ENCODE assay signal across 24 mouse cellular contexts in genomic region chr2:93412101-93412500, GRCm38 (mm10). TPM values are rescaled to one million over a fixed set of nuclear protein-coding genes. Genes with fewer than 3 reads are reported as not detected.
A peak's percentile ranks its signal among the peaks of the same experiment; 100 is the strongest.
DNase-seq lines count a peak whose midpoint lies in the region; ATAC-seq and TF ChIP-seq lines count a peak whose summit lies in the region.
"Had no signal": no experiment of that assay in that cellular context is flagged by ENCODE, and none has a peak within 500 bp of the region (broad histone marks: within the 10 kb centered on the region; RNA-seq: fewer than 3 reads in every experiment).

No protein-coding gene starts in this region.

- intact Hi-C loops in gastrocnemius, adult 2 months (cut with DNase I) = no loop called here

- DNase-seq in liver, adult 2 months (ENCODE audit: extremely low read depth, low read depth, low spot score) = peak; percentile 30
- DNase-seq in liver (no peak), A20 (ENCODE audit: low read depth, low spot score) (peak; percentile 23)
- no peak for DNase-seq in lung, postnatal 25 days (ENCODE audit: low spot score)
- no peak for DNase-seq in gastrocnemius, adult 2 months
- DNase-seq: adrenal gland, postnatal 36 days; cerebellum, adult 11-12 months; cerebellum, postnatal 14 days; embryo, embryonic 11 days; gastrocnemius, postnatal 36 days; heart, postnatal 4 days; lung, postnatal 14 days; midbrain, embryonic 14.5 days; right cerebral cortex, adult 18-20 months had no signal

- no peak for TF ChIP-seq POLR2A in liver, adult 2 months (IDR thresholded peaks at IDR 0.05; ENCODE audit: extremely low read depth, insufficient read depth, low read length)

- no peak for ATAC-seq in forebrain, embryonic 13.5 days
- no peak for ATAC-seq in forebrain, embryonic 16.5 days
- ATAC-seq in intestine, embryonic 15.5 days = peak; percentile 89
- ATAC-seq: hindbrain, postnatal 0 days had no signal

- H3K36me3 ChIP-seq in forebrain, embryonic 13.5 days (ENCODE audit: poor library complexity, severe bottlenecking) = no peaks in the 10 kb centered on the region
- H3K36me3 ChIP-seq in forebrain, embryonic 16.5 days (ENCODE audit: control insufficient read depth, insufficient read depth) = no peaks in the 10 kb centered on the region
- H3K36me3 ChIP-seq in liver, adult 2 months (ENCODE audit: control insufficient read depth, insufficient read depth, low read length) = no peaks in the 10 kb centered on the region
- H3K36me3 ChIP-seq in intestine, embryonic 15.5 days = no peaks in the 10 kb centered on the region
- H3K36me3 ChIP-seq: forebrain, embryonic 12.5 days; heart, embryonic 15.5 days; limb, embryonic 10.5 days; liver, embryonic 15.5 days had no signal

- peaks cover 26% of the 10 kb centered on the region for H3K4me1 ChIP-seq in forebrain, embryonic 13.5 days
- peaks cover 15% of the 10 kb centered on the region for H3K4me1 ChIP-seq in forebrain, embryonic 16.5 days (replicated peaks; ENCODE audit: control insufficient read depth, insufficient read depth, low read length)
- peaks cover 12% of the 10 kb centered on the region for H3K4me1 ChIP-seq in liver, adult 2 months (ENCODE audit: control insufficient read depth, insufficient read depth, low read length)
- H3K4me1 ChIP-seq in intestine, embryonic 15.5 days (replicated peaks) = peaks cover 19% of the 10 kb centered on the region; the same call in 1 of the 2 replicates

- H3K4me3 ChIP-seq in forebrain, embryonic 13.5 days = no peak overlapping the region
- H3K4me3 ChIP-seq in forebrain, embryonic 16.5 days (replicated peaks; ENCODE audit: low read length) = no peak overlapping the region
- no peak overlapping the region for H3K4me3 ChIP-seq in liver, adult 2 months (ENCODE audit: insufficient read depth, low read depth, low read length)
- H3K4me3 ChIP-seq in intestine, embryonic 15.5 days (replicated peaks) = no peak overlapping the region
- no peak overlapping the region for H3K4me3 ChIP-seq in gastrocnemius, adult 2 months
- H3K4me3 ChIP-seq: forebrain, embryonic 12.5 days; heart, embryonic 15.5 days; limb, embryonic 10.5 days; liver, embryonic 15.5 days; megakaryocyte, embryonic 14.5 days had no signal

- no peaks in the 10 kb centered on the region for H3K9me3 ChIP-seq in forebrain, embryonic 13.5 days (replicated peaks)
- H3K9me3 ChIP-seq in forebrain, embryonic 16.5 days (ENCODE audit: control insufficient read depth, low read length) = no peaks in the 10 kb centered on the region
- no peaks in the 10 kb centered on the region for H3K9me3 ChIP-seq in intestine, embryonic 15.5 days
- H3K9me3 ChIP-seq: forebrain, embryonic 12.5 days; heart, embryonic 15.5 days; limb, embryonic 10.5 days; liver, embryonic 15.5 days; megakaryocyte, embryonic 14.5 days had no signal

- H3K9ac ChIP-seq in forebrain, embryonic 13.5 days = no peak overlapping the region
- H3K9ac ChIP-seq in forebrain, embryonic 16.5 days (replicated peaks; ENCODE audit: low read depth, low read length) = no peak overlapping the region
- no peak overlapping the region for H3K9ac ChIP-seq in liver, adult 2 months (ENCODE audit: low read depth, low read length)
- H3K9ac ChIP-seq in intestine, embryonic 15.5 days = no peak overlapping the region
- H3K9ac ChIP-seq: forebrain, embryonic 12.5 days; heart, embryonic 15.5 days; liver, embryonic 15.5 days had no signal

- H3K27me3 ChIP-seq in forebrain, embryonic 13.5 days = no peaks in the 10 kb centered on the region
- H3K27me3 ChIP-seq in forebrain, embryonic 16.5 days (replicated peaks; ENCODE audit: control insufficient read depth, insufficient read depth, low read length) = no peaks in the 10 kb centered on the region
- no peaks in the 10 kb centered on the region for H3K27me3 ChIP-seq in liver, adult 2 months (ENCODE audit: control insufficient read depth, insufficient read depth, low read length)
- no peaks in the 10 kb centered on the region for H3K27me3 ChIP-seq in intestine, embryonic 15.5 days (replicated peaks)
- H3K27me3 ChIP-seq: heart, embryonic 15.5 days; liver, embryonic 15.5 days had no signal

- TF ChIP-seq CTCF in liver, adult 2 months (IDR thresholded peaks at IDR 0.05; ENCODE audit: low read depth, low read length) = no peak
- TF ChIP-seq CTCF in gastrocnemius, adult 2 months (IDR thresholded peaks at IDR 0.05) = no peak

- no peak overlapping the region for H3K4me2 ChIP-seq in forebrain, embryonic 13.5 days
- no peak overlapping the region for H3K4me2 ChIP-seq in forebrain, embryonic 16.5 days (ENCODE audit: low read length)
- H3K4me2 ChIP-seq in intestine, embryonic 15.5 days (replicated peaks) = 0 out of 2 replicates have a peak overlapping the region, but pooled peaks have one; percentile 25
- H3K4me2 ChIP-seq: forebrain, embryonic 12.5 days; heart, embryonic 15.5 days; liver, embryonic 15.5 days had no signal

- H3K79me2 ChIP-seq in liver, adult 2 months (ENCODE audit: control insufficient read depth, insufficient read depth, low read length) = no peaks in the 10 kb centered on the region

- WGBS in forebrain, embryonic 13.5 days = 67% methylated on average over 4 of the region's 4 CpGs
- WGBS in forebrain, embryonic 16.5 days = 65% methylated on average over 4 of the region's 4 CpGs
- WGBS in liver, adult 2 months = 17% methylated on average over 4 of the region's 4 CpGs
- WGBS in intestine, embryonic 15.5 days = 33% methylated on average over 4 of the region's 4 CpGs

- H3K27ac ChIP-seq in forebrain, embryonic 13.5 days = 0 out of 2 replicates have a peak overlapping the region, but pooled peaks have one; percentile 22
- H3K27ac ChIP-seq in forebrain, embryonic 16.5 days (ENCODE audit: low read length) = no peak overlapping the region
- H3K27ac ChIP-seq in liver, adult 2 months (replicated peaks; ENCODE audit: insufficient read depth, low read depth, low read length) = no peak overlapping the region
- H3K27ac ChIP-seq in intestine, embryonic 15.5 days = peak overlapping the region; percentile 71
- H3K27ac ChIP-seq in gastrocnemius, adult 2 months = no peak overlapping the region
- H3K27ac ChIP-seq: hindbrain, postnatal 0 days; liver, embryonic 15.5 days; stomach, postnatal 0 days had no signal

RNA-seq across cellular contexts. Expression of gene Cd82, which starts 50.8 kb away (rescaled TPM):
- polyA plus RNA-seq in forebrain, embryonic 13.5 days (2015; fragmentation: Nextera tagmentation; extraction: Ambion mirVana) = 12.0 and 14.8 TPM in 2 replicates
- polyA plus RNA-seq in forebrain, embryonic 16.5 days (2015; fragmentation: Nextera tagmentation; extraction: Ambion mirVana) = 18.3 and 22.1 TPM in 2 replicates
- 76.1 and 81.6 TPM in 2 replicates for total RNA-seq in liver, adult 2 months (2014; rRNA removed)
- polyA plus RNA-seq in liver, adult 2 months (2012; rRNA removed) = 140 and 148 TPM in 2 replicates
- 106 and 127 TPM in 2 replicates for polyA plus RNA-seq in intestine, embryonic 15.5 days (2015; fragmentation: Nextera tagmentation; extraction: Ambion mirVana)
- total RNA-seq in gastrocnemius, adult 2 months (2021) = 10 to 100 TPM in 1 of 2 experiments, 1 to 10 TPM in 1; 6.6 to 17.8 TPM

Comparison
In these comparisons a context has a peak if more than half of its experiments do, and no peak if none do; other contexts are left out.
1. H3K27ac ChIP-seq: peak in forebrain, embryonic 13.5 days (single experiment) and intestine, embryonic 15.5 days (single experiment); none in forebrain, embryonic 16.5 days (single experiment), liver, adult 2 months (single experiment) and gastrocnemius, adult 2 months (single experiment).
2. DNase-seq: peak in liver, adult 2 months (single experiment) and A20 (single experiment); none in liver (single experiment), lung, postnatal 25 days (single experiment) and gastrocnemius, adult 2 months (single experiment).